Mouse (Mus musculus) kidney, embryonic 14.5 days (tissue): ENCODE data around the gene 1700025F22Rik. TPM values are rescaled to one million over a fixed set of nuclear protein-coding genes. Genes with fewer than 3 reads are reported as not detected.
"Not testable (repeated sequence)": the region's sequence is repeated elsewhere in the genome, so short reads cannot be mapped to it uniquely, and the experiment has no call there.

Source experiments
- ATAC-seq: fragments of 200-750 bp; cut with Nextera tagmentation; 2 replicates; pipeline ENCODE4 v1.8.0; 2017; ENCODE audit warnings: moderate number of reproducible peaks, mild to moderate bottlenecking, moderate TSS enrichment, moderate library complexity; ENCODE audit not compliant: low FRiP score, low TSS enrichment
- H3K27ac ChIP-seq: fragments of 300-500 bp; sonication (generic); 2 replicates; pipeline ENCODE4 v1.5.1; 2014; ENCODE audit warnings: low read depth, mild to moderate bottlenecking, low read length, moderate library complexity, mixed read lengths
- H3K27me3 ChIP-seq: fragments of 300-500 bp; sonication (generic); 2 replicates; pipeline ENCODE4 v1.6.1; 2014; ENCODE audit warnings: mild to moderate bottlenecking, low read length; ENCODE audit not compliant: control insufficient read depth, insufficient read depth
- H3K36me3 ChIP-seq: fragments of 300-500 bp; sonication (generic); 2 replicates; pipeline ENCODE4 v1.6.1; 2014; ENCODE audit warnings: low read length, mixed read lengths; ENCODE audit not compliant: control insufficient read depth, insufficient read depth
- H3K4me1 ChIP-seq: fragments of 300-500 bp; sonication (generic); 2 replicates; pipeline ENCODE4 v1.6.1; 2014; ENCODE audit warnings: low read length, mixed read lengths; ENCODE audit not compliant: control insufficient read depth, insufficient read depth
- H3K4me2 ChIP-seq: fragments of 300-500 bp; sonication (generic); replicated peaks from 2 replicates; pipeline ENCODE4 v1.6.1; 2014; ENCODE audit warnings: low read depth, mild to moderate bottlenecking, low read length
- H3K4me3 ChIP-seq: fragments of 300-500 bp; sonication (generic); 2 replicates; pipeline ENCODE4 v1.5.1; 2014; ENCODE audit warnings: mild to moderate bottlenecking, low read length
- H3K9ac ChIP-seq: fragments of 300-500 bp; sonication (generic); 2 replicates; pipeline ENCODE4 v1.6.1; 2014; ENCODE audit warnings: low read depth, mild to moderate bottlenecking, low read length, moderate library complexity
- H3K9me3 ChIP-seq: fragments of 300-500 bp; sonication (generic); 2 replicates; pipeline ENCODE4 v1.6.1; 2016; ENCODE audit warnings: low read length; ENCODE audit not compliant: control insufficient read depth
- WGBS: fragments of 180-500 bp; shearing (Covaris S2); extraction: QIAGEN DNeasy Blood & Tissue Kit; methylation state at CpG from one replicate; pipeline ENCODE4 v1.1.7; 2014; 5-methylcytosine and 5-hydroxymethylcytosine counted together
- polyA plus RNA-seq: library from polyadenylated mRNA; unstranded; fragments of >200 nt; fragmentation: Nextera tagmentation; extraction: Ambion mirVana; gene quantifications from 2 replicates; pipeline ENCODE4 v1.2.1, GENCODE M21; 2014

Gene 1700025F22Rik
- not detected in 2 replicates for polyA plus RNA-seq

DNA sequence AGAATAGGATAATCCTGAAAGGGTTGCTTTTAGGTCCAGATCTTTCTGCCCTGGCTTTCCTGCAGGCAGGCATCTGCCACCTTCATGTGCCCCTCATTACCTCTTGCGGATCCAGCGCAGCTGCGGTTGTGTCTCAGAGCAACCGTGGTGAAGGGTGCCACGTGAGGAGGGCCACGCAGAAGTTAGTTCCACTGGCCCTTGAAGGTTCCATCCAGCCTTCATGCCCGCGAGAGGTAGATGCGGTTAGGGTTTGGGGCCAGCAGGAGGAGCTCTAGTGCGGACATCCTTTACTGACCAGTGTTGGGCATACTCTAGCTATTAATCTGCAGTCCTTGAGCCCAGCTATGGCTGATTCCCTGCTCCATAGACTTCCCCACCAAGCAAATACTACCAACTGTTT, at the start of gene 1700025F22Rik:
TSS of gene 1700025F22Rik (minus strand) at position 149 of the 400 bp plus-strand sequence.
- Histone ChIP-seq H3K9ac (no peak within 1 kb of the TSS), H3K36me3 (no peaks in the 10 kb centered on the region), H3K4me2 (no peak within 1 kb of the TSS), H3K4me3 (no peak within 1 kb of the TSS), H3K27me3 (no peaks in the 10 kb centered on the region), H3K9me3 (no peaks in the 10 kb centered on the region), H3K4me1 (no peaks in the 10 kb centered on the region), H3K27ac (no peak within 1 kb of the TSS)
- no peak; the same call in 1 of the 2 replicates for ATAC-seq
- WGBS = 39% methylated on average over 10 of the region's 10 CpGs

GRCm38 (mm10) chr19:11196546-11196945, 31.4 kb upstream of the 1700025F22Rik start, which contains the start of gene Ms4a13:
Gene Ms4a13 (minus strand): TSS chr19:11196737.
- Histone ChIP-seq H3K4me3 (no peak within 1 kb of the TSS), H3K27ac (no peak within 1 kb of the TSS), H3K9ac (no peak within 1 kb of the TSS), H3K4me1 (no peaks in the 10 kb centered on the region), H3K27me3 (no peaks in the 10 kb centered on the region), H3K36me3 (no peaks in the 10 kb centered on the region), H3K9me3 (no peaks in the 10 kb centered on the region), H3K4me2 (no peak within 1 kb of the TSS)
- 67% methylated on average over 12 of the region's 12 CpGs for WGBS
- no peak for ATAC-seq

GRCm38 (mm10) chr19:11192552-11192951, 27.4 kb upstream of the 1700025F22Rik start:
- Histone ChIP-seq H3K4me2 (no peak overlapping the region), H3K9me3 (no peaks in the 10 kb centered on the region), H3K36me3 (no peaks in the 10 kb centered on the region), H3K4me3 (no peak overlapping the region), H3K27me3 (no peaks in the 10 kb centered on the region), H3K9ac (no peak overlapping the region), H3K4me1 (no peaks in the 10 kb centered on the region), H3K27ac (no peak overlapping the region)
- WGBS = 84% methylated on average over 1 of the region's 1 CpGs
- ATAC-seq = no peak

GRCm38 (mm10) chr19:11184121-11184520, 19.0 kb upstream of the 1700025F22Rik start:
- H3K4me2 ChIP-seq = no peak overlapping the region
- no peaks in the 10 kb centered on the region for H3K4me1 ChIP-seq
- no peaks in the 10 kb centered on the region for H3K27me3 ChIP-seq
- H3K36me3 ChIP-seq = no peaks in the 10 kb centered on the region
- no peak overlapping the region for H3K4me3 ChIP-seq
- no peak overlapping the region for H3K27ac ChIP-seq
- H3K9ac ChIP-seq = no peak overlapping the region
- H3K9me3 ChIP-seq = no peaks in the 10 kb centered on the region
- ATAC-seq = no peak
- 15% methylated on average over 5 of the region's 5 CpGs for WGBS

DNA sequence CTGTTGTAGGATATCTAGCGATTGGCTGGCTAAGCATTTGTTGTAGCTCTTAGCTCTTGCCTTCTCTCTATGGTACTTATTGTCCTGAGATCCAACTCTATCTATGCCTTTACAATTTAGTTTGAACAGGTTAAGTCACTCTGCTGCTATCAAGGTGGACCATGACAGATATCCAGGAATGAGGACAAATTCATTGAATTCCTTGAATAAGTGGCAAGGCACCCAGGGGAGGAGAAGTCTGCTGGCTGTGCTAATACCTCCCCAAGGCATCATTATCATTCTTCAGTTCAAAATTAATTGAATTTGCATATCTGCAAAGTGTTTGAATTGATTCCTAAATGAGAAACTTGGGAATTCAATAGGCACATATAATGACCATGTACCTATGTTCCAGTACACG, 12.3 kb upstream of the 1700025F22Rik start:
- ATAC-seq = no peak
- 74% methylated on average over 2 of the region's 2 CpGs for WGBS
- H3K9me3 ChIP-seq = no peaks in the 10 kb centered on the region

GRCm38 (mm10) chr19:11157890-11158289, 7.2 kb downstream of the 1700025F22Rik start:
- not testable (repeated sequence) for H3K27ac ChIP-seq, H3K27me3 ChIP-seq, H3K4me2 ChIP-seq, ATAC-seq, H3K36me3 ChIP-seq, H3K4me3 ChIP-seq, H3K9ac ChIP-seq, H3K9me3 ChIP-seq, H3K4me1 ChIP-seq
- WGBS = 81% methylated on average over 6 of the region's 6 CpGs

More for the DNA sequence above, 12.3 kb upstream of the 1700025F22Rik start:
- H3K27ac ChIP-seq = no peak overlapping the region
- no peak overlapping the region for H3K9ac ChIP-seq
- H3K27me3 ChIP-seq = no peaks in the 10 kb centered on the region
- no peaks in the 10 kb centered on the region for H3K36me3 ChIP-seq
- no peak overlapping the region for H3K4me3 ChIP-seq
- H3K4me2 ChIP-seq = no peak overlapping the region
- H3K4me1 ChIP-seq = no peaks in the 10 kb centered on the region

- H3K27me3 ChIP-seq = no peaks in the 10 kb centered on the region
- no peak for ATAC-seq
- no peak overlapping the region for H3K9ac ChIP-seq
- H3K4me2 ChIP-seq = no peak overlapping the region
- 72% methylated on average over 4 of the region's 4 CpGs for WGBS
- H3K4me3 ChIP-seq = no peak overlapping the region
- no peaks in the 10 kb centered on the region for H3K36me3 ChIP-seq
- no peak overlapping the region for H3K27ac ChIP-seq
- H3K4me1 ChIP-seq = no peaks in the 10 kb centered on the region
- H3K9me3 ChIP-seq = no peaks in the 10 kb centered on the region
Observed at GRCm38 (mm10) chr19:11135336-11135735, 29.8 kb downstream of the 1700025F22Rik start.

DNA sequence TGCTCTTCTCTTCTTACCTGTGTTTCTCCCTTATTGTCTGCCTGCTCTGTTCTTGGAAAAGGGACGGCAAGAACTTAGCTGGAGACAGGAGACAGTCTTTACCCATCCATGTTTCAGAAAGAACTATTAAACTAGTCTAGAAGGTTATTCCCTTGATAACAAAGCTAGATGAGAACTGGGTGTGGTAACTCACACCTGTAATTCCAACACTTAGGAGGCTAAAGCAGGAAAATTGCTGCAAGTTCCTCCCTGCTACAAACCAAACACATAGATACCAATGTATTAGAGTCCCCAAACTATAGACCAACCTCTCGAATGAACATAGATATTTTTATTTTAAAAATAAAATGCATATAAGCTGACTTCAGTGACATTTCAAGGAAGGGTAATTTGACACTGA, 30.3 kb downstream of the 1700025F22Rik start:
- Histone ChIP-seq H3K4me2 (no peak overlapping the region), H3K4me3 (no peak overlapping the region), H3K27me3 (no peaks in the 10 kb centered on the region), H3K27ac (no peak overlapping the region), H3K9me3 (no peaks in the 10 kb centered on the region), H3K9ac (no peak overlapping the region), H3K4me1 (no peaks in the 10 kb centered on the region), H3K36me3 (no peaks in the 10 kb centered on the region)
- 90% methylated on average over 2 of the region's 2 CpGs for WGBS
- ATAC-seq = no peak

DNA sequence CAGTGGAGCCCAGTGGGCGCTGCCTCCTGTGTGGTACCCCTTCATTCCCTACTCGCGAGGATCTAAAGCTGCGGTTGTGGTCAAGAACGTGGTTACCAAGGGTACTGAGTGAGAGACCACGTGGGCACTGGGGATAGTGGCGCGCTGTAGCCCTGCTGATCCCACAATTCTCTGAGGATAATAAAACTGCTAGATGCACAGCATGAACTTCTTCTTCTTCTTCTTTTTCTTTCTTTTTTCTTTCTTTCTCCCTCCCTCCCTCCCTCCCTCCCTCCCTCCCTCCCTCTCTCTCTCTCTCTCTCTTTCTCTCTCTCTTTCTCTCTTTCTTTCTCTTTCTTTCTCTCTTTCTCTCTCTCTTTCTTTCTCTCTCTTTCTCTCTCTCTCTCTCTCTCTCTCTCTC, 34.3 kb downstream of the 1700025F22Rik start, which contains the start of gene 1700017D01Rik:
TSS of gene 1700017D01Rik (minus strand) at position 101 of the 400 bp plus-strand sequence.
- H3K4me2 ChIP-seq, H3K27me3 ChIP-seq, H3K36me3 ChIP-seq, H3K9me3 ChIP-seq, H3K27ac ChIP-seq, H3K4me3 ChIP-seq, H3K4me1 ChIP-seq, ATAC-seq, H3K9ac ChIP-seq: not testable (repeated sequence)
- WGBS = 89% methylated on average over 8 of the region's 8 CpGs
